Mouse (Mus musculus) common myeloid progenitor, adult 5-6 weeks (primary cell): ENCODE data around the gene Spryd3. TPM values are rescaled to one million over a fixed set of nuclear protein-coding genes. Genes with fewer than 3 reads are reported as not detected.

ENCODE experiments used
- ATAC-seq: replicated peaks from 2 replicates; pipeline ENCODE4 v1.8.0; 2016; ENCODE audit warnings: low read depth, mild to moderate bottlenecking, moderate TSS enrichment, inconsistent platforms; ENCODE audit not compliant: poor library complexity, severe bottlenecking
- total RNA-seq: library from RNA; stranded (forward); fragments of 200-1000, 187-1606 nt; gene quantifications from 2 replicates; pipeline ENCODE4 v1.2.3, GENCODE M21; 2017

Gene Spryd3
- total RNA-seq, 1 experiment from 2014 or later = 15.5 TPM

GRCm38 (mm10) chr15:102149561-102149960 is 13.5 kb upstream of the Spryd3 start:
- ATAC-seq = no peak

GRCm38 (mm10) chr15:102147674-102148402 is 11.8 kb upstream of the Spryd3 start:
- 0 out of 2 replicates have a peak, but pooled peaks have one; percentile 13 for ATAC-seq

- peak; percentile 36; the same call in 1 of the 2 replicates for ATAC-seq
Observed at GRCm38 (mm10) chr15:102146882-102147281, 10.8 kb upstream of the Spryd3 start.

- no peak for ATAC-seq
Observed at GRCm38 (mm10) chr15:102146089-102146488, 10.1 kb upstream of the Spryd3 start.

- ATAC-seq = no peak
Observed at GRCm38 (mm10) chr15:102145330-102145729, 9.3 kb upstream of the Spryd3 start.

- ATAC-seq = no peak
Observed at GRCm38 (mm10) chr15:102144726-102145125, 8.7 kb upstream of the Spryd3 start.

GRCm38 (mm10) chr15:102144274-102144711 is 8.3 kb upstream of the Spryd3 start, which contains the start of gene Igfbp6:
Igfbp6 (plus strand) TSS chr15:102144362.
- ATAC-seq = no peak

- no peak for ATAC-seq
Observed at GRCm38 (mm10) chr15:102142914-102143912, 7.2 kb upstream of the Spryd3 start.

- no peak for ATAC-seq
Observed at GRCm38 (mm10) chr15:102141120-102141519, 5.1 kb upstream of the Spryd3 start.

GRCm38 (mm10) chr15:102135522-102136128 is 409 bp downstream of the Spryd3 start:
- ATAC-seq = no peak

GRCm38 (mm10) chr15:102134709-102135108 is 1.3 kb downstream of the Spryd3 start:
- ATAC-seq = no peak

- ATAC-seq = no peak
Observed at GRCm38 (mm10) chr15:102133314-102133713, 2.7 kb downstream of the Spryd3 start.

GRCm38 (mm10) chr15:102126303-102126702 is 9.7 kb downstream of the Spryd3 start:
- ATAC-seq = no peak

- no peak for ATAC-seq
Observed at GRCm38 (mm10) chr15:102120530-102120929, 15.5 kb downstream of the Spryd3 start.

GRCm38 (mm10) chr15:102119831-102120170 is 16.2 kb downstream of the Spryd3 start:
- no peak for ATAC-seq

GRCm38 (mm10) chr15:102119121-102119830 is 16.8 kb downstream of the Spryd3 start:
- ATAC-seq = no peak

GRCm38 (mm10) chr15:102118591-102118990 is 17.4 kb downstream of the Spryd3 start:
- ATAC-seq = no peak

- ATAC-seq = no peak
Observed at GRCm38 (mm10) chr15:102117461-102118443, 18.3 kb downstream of the Spryd3 start.
